Mouse (Mus musculus) urinary bladder, postnatal 4 days (tissue): Measurements from ENCODE around the gene Ndufa5.

Source experiments
- DNase-seq, 2 experiments: peaks; one replicate each; pipeline ENCODE4 v3.0.0; 2021 to 2022; ENCODE audit warnings: low spot score in 2 of 2

Ndufa5 gene

GRCm38 (mm10) chr6:24527155-24528063 lies at the start of gene Ndufa5:
Gene Ndufa5, minus strand, starts transcription at chr6:24528013.
- DNase-seq: peak; percentile 87 to 91

- DNase-seq: no peak
These were observed 45.5 kb upstream of the Ndufa5 start for GRCm38 (mm10) chr6:24573319-24573718.

GRCm38 (mm10) chr6:24572431-24572830 lies 44.6 kb upstream of the Ndufa5 start:
- DNase-seq: no peak

GRCm38 (mm10) chr6:24571126-24571525 lies 43.3 kb upstream of the Ndufa5 start:
- DNase-seq: no peak

GRCm38 (mm10) chr6:24570278-24570677 lies 42.5 kb upstream of the Ndufa5 start:
- no peak for DNase-seq

GRCm38 (mm10) chr6:24569711-24570110 lies 41.9 kb upstream of the Ndufa5 start:
- DNase-seq: no peak

- no peak for DNase-seq
These were observed 41.1 kb upstream of the Ndufa5 start for GRCm38 (mm10) chr6:24568963-24569362.

GRCm38 (mm10) chr6:24564886-24565285 lies 37.1 kb upstream of the Ndufa5 start:
- DNase-seq: no peak

GRCm38 (mm10) chr6:24564081-24564480 lies 36.3 kb upstream of the Ndufa5 start:
- DNase-seq: no peak

- DNase-seq: no peak
These were observed 27.7 kb upstream of the Ndufa5 start for GRCm38 (mm10) chr6:24555488-24555887.

GRCm38 (mm10) chr6:24554427-24555086 lies 26.7 kb upstream of the Ndufa5 start:
- DNase-seq: no peak

GRCm38 (mm10) chr6:24552046-24552445 lies 24.2 kb upstream of the Ndufa5 start:
- DNase-seq: no peak

- no peak for DNase-seq
These were observed 22.0 kb upstream of the Ndufa5 start for GRCm38 (mm10) chr6:24549801-24550200.

- DNase-seq: no peak
These were observed 19.1 kb upstream of the Ndufa5 start for GRCm38 (mm10) chr6:24546716-24547420.

- no peak for DNase-seq
These were observed 15.3 kb upstream of the Ndufa5 start for GRCm38 (mm10) chr6:24543119-24543591.

GRCm38 (mm10) chr6:24542393-24542792 lies 14.6 kb upstream of the Ndufa5 start:
- DNase-seq: no peak

- no peak for DNase-seq
These were observed 12.3 kb upstream of the Ndufa5 start for GRCm38 (mm10) chr6:24540106-24540505.

GRCm38 (mm10) chr6:24538435-24538834 lies 10.6 kb upstream of the Ndufa5 start:
- no peak for DNase-seq

- no peak for DNase-seq
These were observed 5.0 kb upstream of the Ndufa5 start for GRCm38 (mm10) chr6:24532804-24533203.

GRCm38 (mm10) chr6:24530711-24531420 lies 3.1 kb upstream of the Ndufa5 start:
- DNase-seq: no peak

- peak in 1 of 2 experiments; percentile 17 for DNase-seq
These were observed 2.4 kb upstream of the Ndufa5 start for GRCm38 (mm10) chr6:24530166-24530565.

- no peak for DNase-seq
These were observed 141 bp upstream of the Ndufa5 start, which contains the start of gene Asb15 for GRCm38 (mm10) chr6:24528064-24528243. Gene Asb15, plus strand, starts transcription at chr6:24528144.
